Comparison of ENCODE assay signal across 8 mouse cellular contexts in the genomic region with DNA sequence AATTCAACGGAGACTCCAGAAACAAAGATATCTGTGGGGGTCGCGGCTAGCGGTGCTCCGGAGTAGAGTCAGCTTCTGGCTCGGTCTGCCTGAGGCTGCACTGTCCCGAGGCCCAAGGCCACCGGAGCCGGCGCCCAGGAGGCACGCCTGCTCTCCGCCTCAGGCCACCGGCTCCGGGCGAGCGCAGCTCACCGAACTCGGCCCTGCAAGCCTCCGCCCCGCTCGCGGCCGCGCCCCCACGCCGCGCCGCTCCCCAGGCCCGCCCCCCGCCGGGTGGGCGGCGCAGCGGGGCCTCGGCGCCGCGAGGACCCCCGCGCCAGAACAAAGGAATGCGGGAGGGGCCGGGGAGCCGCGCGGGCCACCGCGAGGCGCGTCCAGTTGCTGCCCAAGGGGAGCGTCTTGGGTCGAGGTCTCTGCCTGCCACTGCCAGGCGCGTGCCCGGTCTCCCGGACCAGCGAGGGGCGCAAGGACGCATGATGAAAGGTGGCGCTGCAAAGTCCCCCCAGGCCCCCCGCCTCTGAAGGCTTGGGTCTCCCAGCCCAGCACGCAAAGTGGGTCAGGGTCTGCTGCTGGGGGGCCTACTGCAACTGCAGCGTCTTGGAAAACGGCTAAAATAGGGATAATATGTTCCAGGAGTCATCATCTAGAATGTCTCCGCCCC. TPM values are rescaled to one million over a fixed set of nuclear protein-coding genes. Genes with fewer than 3 reads are reported as not detected.
DNase-seq lines count a peak whose midpoint lies in the region; ATAC-seq and TF ChIP-seq lines count a peak whose summit lies in the region.

No protein-coding gene starts in this region.

- peak overlapping the region; percentile 95 for H3K4me2 ChIP-seq in intestine, embryonic 16.5 days (ENCODE audit: low read depth, low read length)
- peak overlapping the region; percentile 90 for H3K4me2 ChIP-seq in liver, postnatal 0 days (ENCODE audit: low read depth, low read length)

- no peak for TF ChIP-seq EP300 in liver, postnatal 0 days (IDR thresholded peaks at IDR 0.05; ENCODE audit: low read depth)

- H3K9me3 ChIP-seq in intestine, embryonic 16.5 days (ENCODE audit: control insufficient read depth, low read length) = no peaks in the 10 kb centered on the region
- H3K9me3 ChIP-seq in liver, postnatal 0 days (ENCODE audit: low read length) = no peaks in the 10 kb centered on the region

- peak overlapping the region; percentile 98 for H3K27ac ChIP-seq in left cerebral cortex, adult 2 months
- peak overlapping the region; percentile 78 for H3K27ac ChIP-seq in intestine, embryonic 16.5 days (ENCODE audit: low read length)
- H3K27ac ChIP-seq in liver, postnatal 0 days (ENCODE audit: low read depth) = peak overlapping the region; percentile 72

- no peaks in the 10 kb centered on the region for H3K36me3 ChIP-seq in intestine, embryonic 16.5 days (ENCODE audit: control insufficient read depth, insufficient read depth, low read length)
- H3K36me3 ChIP-seq in liver, postnatal 0 days (replicated peaks; ENCODE audit: insufficient read depth, low read length) = no peaks in the 10 kb centered on the region

- peak overlapping the region; percentile 80 for H3K4me3 ChIP-seq in left cerebral cortex, adult 2 months
- peak overlapping the region; percentile 66 for H3K4me3 ChIP-seq in intestine, embryonic 16.5 days (ENCODE audit: low read length)
- H3K4me3 ChIP-seq in liver, postnatal 0 days (ENCODE audit: low read depth, low read length) = peak overlapping the region; percentile 72

- peaks cover 30% of the 10 kb centered on the region for H3K4me1 ChIP-seq in intestine, embryonic 16.5 days (ENCODE audit: control insufficient read depth, insufficient read depth, low read length)
- H3K4me1 ChIP-seq in liver, postnatal 0 days (ENCODE audit: insufficient read depth) = peaks cover 22% of the 10 kb centered on the region

- TF ChIP-seq CTCF in left cerebral cortex, adult 2 months (IDR thresholded peaks at IDR 0.05) = no peak
- TF ChIP-seq CTCF in liver, postnatal 0 days (IDR thresholded peaks at IDR 0.05; ENCODE audit: low read depth) = no peak

- ATAC-seq in intestine, embryonic 16.5 days = no peak
- no peak for ATAC-seq in liver, postnatal 0 days

- no peaks in the 10 kb centered on the region for H3K27me3 ChIP-seq in intestine, embryonic 16.5 days (replicated peaks; ENCODE audit: control insufficient read depth, insufficient read depth, low read length)
- peaks cover 28% of the 10 kb centered on the region for H3K27me3 ChIP-seq in liver, postnatal 0 days (ENCODE audit: insufficient read depth, low read length)

- under 1% methylated on average over 63 of the region's 64 CpGs for whole genome bisulfite sequencing in intestine, embryonic 16.5 days
- 2% methylated on average over 49 of the region's 64 CpGs for whole genome bisulfite sequencing in liver, postnatal 0 days (ENCODE audit: insufficient replicate concordance)

- peak; percentile 34 to 35 for DNase-seq in left cerebral cortex, adult 2 months (ENCODE audit: extremely low spot score in 1 of 2, low spot score in 2 of 2)
- DNase-seq in left cerebral cortex, adult 9 months (ENCODE audit: low spot score in 2 of 2) = no peak
- DNase-seq in cerebellum, adult 9-11 months = peak; percentile 58
- peak; percentile 56 for DNase-seq in gastrocnemius, postnatal 10 days
- DNase-seq in liver, postnatal 0 days = no peak
- peak; percentile 14 for DNase-seq in ovary, postnatal 10 days (ENCODE audit: low spot score)
- DNase-seq in spleen, postnatal 36 days (ENCODE audit: low spot score in 2 of 2) = no peak

- intact Hi-C loops in left cerebral cortex, adult 2 months (cut with DNase I) = no loop called here

- peak overlapping the region; percentile 80 for H3K9ac ChIP-seq in intestine, embryonic 16.5 days (ENCODE audit: low read depth, low read length)
- H3K9ac ChIP-seq in liver, postnatal 0 days (replicated peaks) = peak overlapping the region; percentile 71

RNA-seq across cellular contexts. Expression of gene Nfil3, which starts 2.4 kb away (rescaled TPM):
- 10 to 100 TPM; 17.7 to 28.2 TPM for total RNA-seq in left cerebral cortex, adult 2 months (2021)
- 10 to 100 TPM; 14.8 to 18.4 TPM for total RNA-seq in gastrocnemius, postnatal 10 days (2021)
- polyA plus RNA-seq in intestine, embryonic 16.5 days (2015; fragmentation: Nextera tagmentation; extraction: Ambion mirVana) = 28.4 and 30.0 TPM in 2 replicates
- polyA plus RNA-seq in liver, postnatal 0 days (2015; fragmentation: Nextera tagmentation; extraction: Ambion mirVana) = 9.3 and 10.9 TPM in 2 replicates

RNA-seq across cellular contexts. Expression of gene Auh, which starts 49.0 kb away (rescaled TPM):
- total RNA-seq in left cerebral cortex, adult 2 months (2021) = 10 to 100 TPM; 92.3 to 99.0 TPM
- 10 to 100 TPM; 47.7 to 50.8 TPM for total RNA-seq in gastrocnemius, postnatal 10 days (2021)
- 45.1 and 49.6 TPM in 2 replicates for polyA plus RNA-seq in intestine, embryonic 16.5 days (2015; fragmentation: Nextera tagmentation; extraction: Ambion mirVana)
- 33.2 and 37.4 TPM in 2 replicates for polyA plus RNA-seq in liver, postnatal 0 days (2015; fragmentation: Nextera tagmentation; extraction: Ambion mirVana)

Comparison
In these comparisons a context has a peak if more than half of its experiments do, and no peak if none do; other contexts are left out.
1. DNase-seq: peak in left cerebral cortex, adult 2 months (2 of 2), cerebellum, adult 9-11 months (single experiment), gastrocnemius, postnatal 10 days (single experiment) and ovary, postnatal 10 days (single experiment); none in left cerebral cortex, adult 9 months (0 of 2), liver, postnatal 0 days (single experiment) and spleen, postnatal 36 days (0 of 2).
2. Peak in every context shown above with its lines, with median percentiles within 50 percentile points of each other: H3K27ac ChIP-seq and H3K4me3 ChIP-seq.